Mouse (Mus musculus): ENCODE results near the gene Vps13a. TPM values are rescaled to one million over a fixed set of nuclear protein-coding genes. Genes with fewer than 3 reads are reported as not detected.
"Not testable (repeated sequence)": the region's sequence is repeated elsewhere in the genome, so short reads cannot be mapped to it uniquely, and the experiment has no call there.

The Vps13a gene
- 11.2 and 11.5 TPM in 2 replicates for polyA plus RNA-seq (2015; fragmentation: Nextera tagmentation; extraction: Ambion mirVana)

DNA sequence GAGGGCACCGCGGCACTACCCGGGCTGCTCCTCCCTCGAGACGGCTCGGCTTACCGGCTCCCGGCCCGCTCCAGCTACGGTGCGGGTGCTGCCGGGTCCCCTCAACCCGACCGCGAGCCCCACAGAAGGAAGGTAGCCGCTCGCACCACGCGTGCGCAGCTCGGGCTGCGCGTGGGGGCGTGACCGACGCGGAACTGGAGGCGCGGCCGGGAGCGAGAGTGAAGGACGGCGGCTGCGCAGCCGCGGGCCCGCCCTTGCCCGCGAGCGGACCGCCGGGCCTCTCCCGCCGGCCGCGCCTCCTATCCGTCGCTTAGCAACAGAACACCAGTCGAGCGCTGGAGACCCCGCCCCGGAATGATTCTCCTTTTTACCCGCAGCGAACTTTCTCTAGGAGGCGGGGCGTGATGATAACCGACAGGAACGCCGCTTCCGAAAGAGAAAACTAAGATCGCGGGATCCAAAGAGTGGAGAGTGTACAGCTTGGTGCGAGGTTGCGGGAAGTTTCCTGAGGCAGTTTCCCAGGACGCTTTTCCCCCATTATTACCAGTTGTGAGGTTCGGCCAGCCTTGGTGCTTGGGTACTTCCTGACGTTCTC lies at the start of gene Vps13a:
Vps13a (minus strand) TSS at position 144 of the 595 bp plus-strand sequence.
- Histone ChIP-seq H3K36me3 (no peaks in the 10 kb centered on the region), H3K27me3 (replicated peaks) (no peaks in the 10 kb centered on the region), H3K4me2 (replicated peaks) (peak within 1 kb of the TSS; percentile 96), H3K27ac (no peak within 1 kb of the TSS), H3K9ac (peak within 1 kb of the TSS; percentile 58), H3K4me3 (replicated peaks) (peak within 1 kb of the TSS; percentile 63), H3K4me1 (replicated peaks) (no peaks in the 10 kb centered on the region), H3K9me3 (no peaks in the 10 kb centered on the region)
- under 1% methylated on average over 67 of the region's 67 CpGs for WGBS
- ATAC-seq = peak; percentile 99

DNA sequence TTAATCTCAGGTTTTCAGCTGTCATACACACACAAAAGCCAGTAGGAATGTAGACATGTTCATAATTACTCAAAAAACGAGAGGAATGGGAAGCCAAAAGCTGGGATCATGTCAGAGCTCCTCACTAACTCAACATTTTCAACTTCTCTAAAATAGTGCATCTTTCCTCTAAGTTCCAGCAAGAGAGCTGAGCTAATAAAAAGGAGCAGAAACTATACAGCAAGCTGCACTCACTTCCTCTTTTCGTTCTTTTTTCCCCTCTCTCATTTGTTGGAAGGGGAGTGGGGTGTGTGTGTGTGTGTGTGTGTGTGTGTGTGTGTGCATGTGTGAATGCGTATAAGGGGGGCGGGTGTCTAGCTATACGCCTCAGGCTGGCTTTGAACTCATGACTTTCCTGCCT lies 46.9 kb upstream of the Vps13a start:
- no peak overlapping the region for H3K4me2 ChIP-seq (replicated peaks)
- 75% methylated on average over 5 of the region's 5 CpGs for WGBS
- H3K27me3 ChIP-seq (replicated peaks) = no peaks in the 10 kb centered on the region; the same call in 1 of the 2 replicates
- H3K9me3 ChIP-seq = no peaks in the 10 kb centered on the region
- no peak overlapping the region for H3K4me3 ChIP-seq (replicated peaks)
- H3K27ac ChIP-seq = no peak overlapping the region
- no peaks in the 10 kb centered on the region for H3K4me1 ChIP-seq (replicated peaks)
- H3K36me3 ChIP-seq = no peaks in the 10 kb centered on the region
- H3K9ac ChIP-seq = no peak overlapping the region
- no peak for ATAC-seq

DNA sequence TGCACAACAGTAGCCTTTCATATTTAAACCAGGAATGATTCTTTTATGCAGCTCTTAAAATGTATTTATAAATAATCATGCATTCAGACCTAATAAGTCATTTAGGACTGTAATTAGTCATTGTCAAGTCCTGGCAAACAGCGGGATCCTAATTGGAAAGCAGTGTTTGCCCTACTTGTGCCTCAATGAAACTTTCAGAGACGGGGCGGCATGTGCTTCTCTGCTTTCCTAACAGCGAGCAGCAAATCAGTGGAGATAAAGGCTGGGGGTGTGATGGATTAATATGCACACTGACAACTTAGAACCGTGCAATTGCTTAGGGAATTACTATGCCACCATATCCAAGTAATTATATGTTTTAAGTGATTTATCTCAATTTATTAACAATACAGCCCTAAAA lies 44.5 kb upstream of the Vps13a start:
- H3K4me1 ChIP-seq (replicated peaks) = no peaks in the 10 kb centered on the region
- no peak for ATAC-seq
- H3K27ac ChIP-seq = no peak overlapping the region
- H3K4me2 ChIP-seq (replicated peaks) = no peak overlapping the region
- WGBS = 61% methylated on average over 5 of the region's 5 CpGs
- H3K9ac ChIP-seq = no peak overlapping the region
- H3K27me3 ChIP-seq (replicated peaks) = no peaks in the 10 kb centered on the region; the same call in 1 of the 2 replicates
- no peak overlapping the region for H3K4me3 ChIP-seq (replicated peaks)
- no peaks in the 10 kb centered on the region for H3K9me3 ChIP-seq
- no peaks in the 10 kb centered on the region for H3K36me3 ChIP-seq

DNA sequence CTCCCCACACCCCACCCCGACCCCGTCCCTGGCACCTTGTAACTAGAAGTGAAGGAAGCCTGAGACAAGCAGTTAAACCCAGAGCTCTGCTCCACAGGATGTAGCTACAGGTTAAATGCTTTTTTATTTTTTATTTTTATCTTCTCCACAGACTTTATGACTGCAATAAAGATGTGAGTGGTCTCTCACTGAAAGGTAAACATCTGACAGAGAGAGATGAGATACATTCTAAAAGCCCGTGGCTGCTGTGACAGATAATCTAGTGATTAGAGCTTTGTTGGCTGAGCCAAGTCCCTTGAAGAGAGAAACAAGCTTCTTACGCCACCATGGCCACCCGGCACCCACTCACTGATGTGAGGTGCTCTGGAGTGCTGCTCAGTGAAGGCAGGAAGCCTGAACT lies 34.1 kb upstream of the Vps13a start:
- Histone ChIP-seq H3K4me2 (replicated peaks) (0 out of 2 replicates have a peak overlapping the region, but pooled peaks have one; percentile 11), H3K9ac (no peak overlapping the region), H3K4me1 (replicated peaks) (no peaks in the 10 kb centered on the region), H3K27ac (no peak overlapping the region), H3K27me3 (replicated peaks) (no peaks in the 10 kb centered on the region), H3K9me3 (no peaks in the 10 kb centered on the region), H3K36me3 (no peaks in the 10 kb centered on the region), H3K4me3 (replicated peaks) (no peak overlapping the region)
- ATAC-seq = peak; percentile 58
- 18% methylated on average over 5 of the region's 5 CpGs for WGBS

DNA sequence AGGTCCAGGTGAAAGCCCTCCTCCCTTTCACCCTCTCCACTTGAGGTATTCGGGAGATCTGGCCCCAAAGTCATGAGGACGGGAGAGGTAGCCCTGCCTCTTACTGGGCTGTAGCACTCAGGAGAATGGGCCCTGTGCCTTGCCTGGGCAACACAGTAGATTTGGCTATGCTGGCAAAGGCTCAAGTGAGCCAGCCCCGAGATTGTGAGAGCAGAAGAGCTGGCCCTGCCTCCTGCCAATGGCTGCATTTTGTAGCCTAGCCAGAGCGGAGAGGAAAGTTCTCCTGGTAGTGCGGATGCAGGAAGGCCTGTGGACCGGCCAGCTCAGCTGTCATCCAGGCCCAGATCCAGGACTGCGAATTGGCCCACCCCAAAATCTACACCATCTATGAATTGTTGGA lies 32.6 kb upstream of the Vps13a start:
- 84% methylated on average over 7 of the region's 7 CpGs for WGBS
- Histone ChIP-seq H3K9ac (no peak overlapping the region), H3K27ac (no peak overlapping the region), H3K4me3 (replicated peaks) (no peak overlapping the region), H3K4me1 (replicated peaks) (no peaks in the 10 kb centered on the region), H3K36me3 (no peaks in the 10 kb centered on the region), H3K4me2 (replicated peaks) (no peak overlapping the region), H3K9me3 (no peaks in the 10 kb centered on the region), H3K27me3 (replicated peaks) (no peaks in the 10 kb centered on the region)
- ATAC-seq = no peak

DNA sequence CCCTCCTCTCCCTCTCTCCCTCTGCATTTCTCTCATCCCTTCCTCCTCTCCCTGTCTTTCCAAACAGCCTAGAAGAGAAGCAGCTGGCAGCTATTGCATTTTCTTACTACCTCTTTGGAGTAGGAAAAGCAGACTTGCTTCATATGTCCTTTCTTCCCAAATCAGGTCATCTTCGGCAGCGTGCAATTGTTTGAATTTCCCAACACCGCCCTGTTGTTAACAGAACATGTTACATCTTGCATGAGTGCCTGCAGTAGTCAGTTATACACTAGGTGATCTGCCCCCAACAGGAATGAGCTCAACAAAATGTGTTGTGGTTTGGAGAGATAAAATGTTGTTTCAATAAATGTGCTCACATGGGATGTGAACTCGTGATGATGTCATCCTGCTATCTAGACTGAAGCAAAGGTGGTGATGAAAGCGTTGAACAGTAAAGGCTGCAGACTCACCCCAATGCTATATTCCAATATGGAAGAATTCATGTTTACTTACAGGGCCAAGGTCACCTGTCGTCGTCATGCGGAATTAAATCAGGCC lies 31.4 kb upstream of the Vps13a start:
- no peak overlapping the region for H3K9ac ChIP-seq
- no peak overlapping the region for H3K27ac ChIP-seq
- no peak overlapping the region for H3K4me3 ChIP-seq (replicated peaks)
- WGBS = 80% methylated on average over 8 of the region's 8 CpGs
- H3K4me2 ChIP-seq (replicated peaks) = no peak overlapping the region
- H3K36me3 ChIP-seq = no peaks in the 10 kb centered on the region
- no peaks in the 10 kb centered on the region for H3K9me3 ChIP-seq
- H3K27me3 ChIP-seq (replicated peaks) = no peaks in the 10 kb centered on the region
- H3K4me1 ChIP-seq (replicated peaks) = no peaks in the 10 kb centered on the region
- ATAC-seq = no peak

DNA sequence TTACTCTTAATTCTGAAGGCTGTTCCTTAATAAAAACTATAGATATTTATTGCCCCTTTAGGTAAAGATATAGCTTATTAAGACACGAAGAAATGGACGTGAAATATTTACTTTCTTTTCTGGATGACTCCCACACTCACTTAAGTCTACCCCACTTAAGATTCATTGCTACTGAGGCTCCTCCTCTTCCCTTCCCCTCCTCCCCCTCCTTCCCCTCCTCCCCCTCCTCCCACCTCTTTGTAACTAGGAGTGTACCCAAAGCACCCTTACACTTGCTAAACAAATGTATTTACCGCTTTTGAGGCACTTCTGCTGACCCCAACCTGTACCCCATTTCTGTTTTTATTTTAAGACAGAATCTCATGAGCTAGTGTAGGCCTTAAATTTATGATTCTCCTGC lies 24.4 kb upstream of the Vps13a start:
- Histone ChIP-seq H3K9me3 (no peaks in the 10 kb centered on the region), H3K9ac (no peak overlapping the region), H3K4me2 (replicated peaks) (no peak overlapping the region), H3K4me3 (replicated peaks) (no peak overlapping the region), H3K27me3 (replicated peaks) (no peaks in the 10 kb centered on the region), H3K27ac (no peak overlapping the region), H3K36me3 (no peaks in the 10 kb centered on the region), H3K4me1 (replicated peaks) (no peaks in the 10 kb centered on the region)
- ATAC-seq = no peak; the same call in 1 of the 2 replicates
- 39% methylated on average over 3 of the region's 3 CpGs for WGBS

DNA sequence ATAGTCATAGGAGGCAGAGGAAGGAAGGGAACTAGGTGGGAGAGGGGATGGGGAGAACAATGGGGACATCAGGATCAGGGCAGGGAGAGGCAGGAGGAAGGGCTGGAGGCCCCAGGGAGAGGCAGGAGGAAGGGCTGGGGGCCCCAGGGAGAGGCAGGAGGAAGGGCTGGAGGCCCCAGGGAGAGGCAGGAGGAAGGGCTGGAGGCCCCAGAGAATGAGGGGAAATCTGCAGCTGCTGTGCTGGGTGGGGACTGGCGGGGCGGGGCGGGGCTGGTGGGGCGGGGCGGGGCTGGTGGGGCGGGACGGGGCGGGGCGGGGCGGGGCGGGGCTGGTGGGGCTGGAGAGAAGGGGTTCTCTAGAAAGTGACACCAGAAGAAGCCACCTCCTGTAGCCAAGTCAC lies 23.8 kb upstream of the Vps13a start:
- 40% methylated on average over 1 of the region's 11 CpGs for WGBS
- peak; percentile 66; the same call in 1 of the 2 replicates for ATAC-seq
- no peaks in the 10 kb centered on the region for H3K36me3 ChIP-seq

DNA sequence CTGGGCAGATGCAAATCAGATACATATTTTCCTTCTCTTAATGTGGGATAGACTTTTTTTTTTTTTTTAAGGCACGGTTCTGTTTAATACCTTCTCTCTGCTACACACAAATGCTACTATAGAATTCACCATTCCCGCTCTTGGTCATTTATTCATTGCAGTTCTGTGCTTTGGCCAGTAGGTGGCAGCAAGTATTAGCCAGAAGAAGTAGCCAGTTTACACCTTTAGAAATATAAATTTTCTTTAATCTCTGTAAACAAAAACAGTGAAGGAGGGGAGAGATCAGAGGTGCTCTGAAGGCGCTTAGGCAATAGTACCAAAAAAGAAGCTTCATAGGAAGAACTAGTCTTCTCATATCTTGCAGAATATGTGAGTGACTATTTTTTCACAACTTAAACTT lies 22.0 kb upstream of the Vps13a start:
- Histone ChIP-seq H3K4me1 (replicated peaks) (no peaks in the 10 kb centered on the region), H3K4me3 (replicated peaks) (no peak overlapping the region), H3K9ac (no peak overlapping the region), H3K36me3 (no peaks in the 10 kb centered on the region), H3K4me2 (replicated peaks) (no peak overlapping the region), H3K27ac (no peak overlapping the region), H3K9me3 (no peaks in the 10 kb centered on the region), H3K27me3 (replicated peaks) (no peaks in the 10 kb centered on the region)
- ATAC-seq = no peak
- whole genome bisulfite sequencing = 4% methylated on average over 3 of the region's 3 CpGs

More for the DNA sequence above, 23.8 kb upstream of the Vps13a start:
- Histone ChIP-seq H3K4me1 (replicated peaks) (no peaks in the 10 kb centered on the region), H3K9me3 (no peaks in the 10 kb centered on the region), H3K9ac (no peak overlapping the region), H3K27ac (no peak overlapping the region), H3K4me3 (replicated peaks) (no peak overlapping the region), H3K27me3 (replicated peaks) (no peaks in the 10 kb centered on the region), H3K4me2 (replicated peaks) (no peak overlapping the region)

DNA sequence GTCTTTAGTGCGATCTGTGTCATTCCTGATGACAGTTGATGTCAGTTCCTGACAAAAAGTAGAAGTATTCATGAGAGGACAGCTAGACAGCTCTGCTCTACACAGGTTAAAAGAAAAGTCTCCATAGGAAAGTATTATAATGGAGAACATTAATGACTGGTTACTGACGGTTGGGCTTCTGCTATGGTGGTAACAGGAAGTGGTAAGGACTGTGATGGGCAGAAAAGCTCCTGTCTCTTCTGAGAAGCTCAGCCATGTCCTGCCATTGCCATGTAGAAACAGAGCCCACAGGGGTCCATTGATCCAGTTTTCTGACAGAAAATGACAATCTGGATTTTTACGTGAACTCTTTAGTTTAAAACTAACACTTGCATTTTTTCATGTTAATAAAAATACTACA lies 21.4 kb upstream of the Vps13a start:
- H3K9ac ChIP-seq = no peak overlapping the region
- no peak for ATAC-seq
- no peak overlapping the region for H3K4me3 ChIP-seq (replicated peaks)
- H3K4me2 ChIP-seq (replicated peaks) = no peak overlapping the region
- no peaks in the 10 kb centered on the region for H3K36me3 ChIP-seq
- no peaks in the 10 kb centered on the region for H3K4me1 ChIP-seq (replicated peaks)
- H3K9me3 ChIP-seq = no peaks in the 10 kb centered on the region
- WGBS = 79% methylated on average over 3 of the region's 3 CpGs
- no peak overlapping the region for H3K27ac ChIP-seq
- no peaks in the 10 kb centered on the region for H3K27me3 ChIP-seq (replicated peaks)

DNA sequence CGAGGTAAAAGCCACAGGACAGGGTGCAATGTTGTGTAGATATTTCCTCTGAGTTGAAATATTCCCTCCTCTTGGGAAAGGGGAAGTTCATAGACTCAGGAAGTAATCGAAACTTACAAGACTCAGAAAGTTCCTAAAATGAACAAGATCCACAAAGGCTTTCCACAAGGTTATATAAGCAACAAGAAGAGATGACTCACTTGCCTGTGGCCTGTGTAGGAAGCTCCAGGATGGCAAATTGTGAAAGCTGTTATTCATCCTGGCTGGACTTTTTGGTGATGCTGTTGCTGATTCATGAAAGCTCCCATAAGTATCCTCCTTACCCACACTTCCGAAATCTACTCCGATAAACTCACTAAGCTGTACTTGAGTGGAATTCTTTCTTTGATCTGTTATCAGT lies 17.2 kb upstream of the Vps13a start:
- H3K4me1 ChIP-seq (replicated peaks) = no peaks in the 10 kb centered on the region
- no peak overlapping the region for H3K4me3 ChIP-seq (replicated peaks)
- H3K27me3 ChIP-seq (replicated peaks) = no peaks in the 10 kb centered on the region
- no peak for ATAC-seq
- no peaks in the 10 kb centered on the region for H3K36me3 ChIP-seq
- WGBS = 83% methylated on average over 4 of the region's 4 CpGs
- H3K9me3 ChIP-seq = no peaks in the 10 kb centered on the region
- H3K4me2 ChIP-seq (replicated peaks) = no peak overlapping the region
- H3K9ac ChIP-seq = no peak overlapping the region
- no peak overlapping the region for H3K27ac ChIP-seq

DNA sequence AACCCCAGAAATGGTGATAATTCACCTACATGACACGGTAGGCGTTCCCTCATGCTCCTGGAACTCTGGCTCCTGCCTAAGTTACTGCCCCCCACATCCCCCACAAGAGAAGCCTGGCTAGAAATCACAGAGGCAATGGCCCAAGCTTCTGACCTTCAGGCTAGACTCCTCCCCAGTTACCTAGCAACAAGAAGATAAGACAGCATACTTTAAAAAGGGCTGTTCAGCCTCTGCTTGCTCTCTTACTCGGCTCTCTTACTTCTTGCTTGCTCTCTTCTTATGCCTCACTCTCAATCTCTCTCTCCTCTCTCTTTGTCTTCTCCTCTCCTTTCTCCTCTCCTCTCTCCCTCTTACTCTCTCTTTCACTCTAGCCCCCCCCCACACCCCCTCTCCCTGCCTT lies 13.8 kb upstream of the Vps13a start:
- H3K4me3 ChIP-seq (replicated peaks); H3K9ac ChIP-seq; H3K4me2 ChIP-seq (replicated peaks); H3K36me3 ChIP-seq; H3K4me1 ChIP-seq (replicated peaks); ATAC-seq; H3K27me3 ChIP-seq (replicated peaks); H3K9me3 ChIP-seq; H3K27ac ChIP-seq: not testable (repeated sequence)
- WGBS = 82% methylated on average over 3 of the region's 3 CpGs

DNA sequence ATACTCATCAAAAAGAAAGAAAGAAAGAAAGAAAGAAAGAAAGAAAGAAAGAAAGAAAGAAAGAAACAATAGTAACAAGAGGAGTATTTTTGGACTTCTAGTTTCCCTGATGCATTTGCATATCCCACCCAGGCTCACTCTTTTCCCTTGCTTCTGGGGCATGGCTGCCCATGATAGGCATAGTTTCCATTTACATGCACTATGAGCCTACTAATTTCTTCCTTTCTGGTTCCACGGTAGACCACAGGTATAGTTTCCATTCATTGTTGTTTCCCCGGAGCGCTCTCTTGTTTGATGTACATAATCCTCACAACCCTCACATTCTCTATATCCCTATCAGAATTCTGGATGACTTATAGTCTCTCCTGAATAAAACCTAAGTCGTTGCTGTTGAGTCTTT lies 9.2 kb upstream of the Vps13a start:
- H3K9ac ChIP-seq = no peak overlapping the region
- H3K36me3 ChIP-seq = no peaks in the 10 kb centered on the region
- no peaks in the 10 kb centered on the region for H3K4me1 ChIP-seq (replicated peaks)
- H3K27me3 ChIP-seq (replicated peaks) = no peaks in the 10 kb centered on the region
- ATAC-seq = no peak
- H3K4me3 ChIP-seq (replicated peaks) = no peak overlapping the region
- 83% methylated on average over 4 of the region's 4 CpGs for WGBS
- H3K27ac ChIP-seq = no peak overlapping the region
- H3K4me2 ChIP-seq (replicated peaks) = no peak overlapping the region
- no peaks in the 10 kb centered on the region for H3K9me3 ChIP-seq
